Mouse (Mus musculus) hindbrain, postnatal 0 days (tissue): Measurements from ENCODE around the gene Ankrd44. TPM values are rescaled to one million over a fixed set of nuclear protein-coding genes. Genes with fewer than 3 reads are reported as not detected.

Experiments used
- ATAC-seq: fragments of 200-750 bp; cut with Nextera tagmentation; 2 replicates; pipeline ENCODE4 v1.8.0; 2017; ENCODE audit warnings: mild to moderate bottlenecking, moderate TSS enrichment, moderate library complexity
- DNase-seq: peaks from one replicate; pipeline ENCODE4 v3.0.0-alpha.2; 2015; ENCODE audit warnings: low spot score
- H3K27ac ChIP-seq: fragments of 300-500 bp; sonication (generic); 2 replicates; pipeline ENCODE4 v1.5.1; 2014; ENCODE audit warnings: mild to moderate bottlenecking
- H3K27me3 ChIP-seq: fragments of 300-500 bp; sonication (generic); 2 replicates; pipeline ENCODE4 v1.6.1; 2014; ENCODE audit warnings: low read length, mixed read lengths; ENCODE audit not compliant: insufficient read depth
- H3K36me3 ChIP-seq: fragments of 300-500 bp; sonication (generic); 2 replicates; pipeline ENCODE4 v1.6.1; 2014; ENCODE audit warnings: low read length, mixed read lengths; ENCODE audit not compliant: insufficient read depth
- H3K4me1 ChIP-seq: fragments of 300-500 bp; sonication (generic); 2 replicates; pipeline ENCODE4 v1.6.1; 2014; ENCODE audit warnings: antibody characterized with exemption, low read length, mixed read lengths; ENCODE audit not compliant: insufficient read depth
- H3K4me2 ChIP-seq: fragments of 300-500 bp; sonication (generic); 2 replicates; pipeline ENCODE4 v1.6.1; 2014; ENCODE audit warnings: low read depth, mild to moderate bottlenecking, low read length, moderate library complexity, mixed read lengths
- H3K4me3 ChIP-seq: fragments of 300-500 bp; sonication (generic); 2 replicates; pipeline ENCODE4 v1.5.1; 2014; ENCODE audit warnings: low read length
- H3K9ac ChIP-seq: fragments of 300-500 bp; sonication (generic); replicated peaks from 2 replicates; pipeline ENCODE4 v1.6.1; 2014; ENCODE audit warnings: mild to moderate bottlenecking, low read length, moderate library complexity, mixed read lengths
- H3K9me3 ChIP-seq: fragments of 300-500 bp; sonication (generic); 2 replicates; pipeline ENCODE4 v1.6.1; 2016; ENCODE audit warnings: low read length, mixed read lengths
- CTCF ChIP-seq: IDR thresholded peaks from 2 replicates; pipeline ENCODE4 v1.5.1; 2016; ENCODE audit warnings: antibody characterized with exemption, control low read depth, low read depth
- WGBS: fragments of 180-500 bp; shearing (Covaris S2); extraction: QIAGEN DNeasy Blood & Tissue Kit; methylation state at CpG from one replicate; pipeline ENCODE4 v1.1.7; 2014; 5-methylcytosine and 5-hydroxymethylcytosine counted together
- polyA plus RNA-seq: library from polyadenylated mRNA; unstranded; fragments of >200 nt; fragmentation: Nextera tagmentation; extraction: Ambion mirVana; gene quantifications from 2 replicates; pipeline ENCODE4 v1.2.1, GENCODE M21; 2015
- total RNA-seq: library from RNA; depleted of rRNA; stranded (reverse); fragments of >200 nt; gene quantifications from 2 replicates; pipeline ENCODE4 v1.2.3, GENCODE M21; 2014

The Ankrd44 gene
- total and polyA plus RNA-seq, 2 experiments from 2014 or later, result 13.7 to 82.9 TPM

GRCm38 (mm10) chr1:54759841-54760240 is 166.3 kb downstream of the Ankrd44 start:
- DNase-seq, result no peak
- H3K9me3 ChIP-seq, result no peaks in the 10 kb centered on the region
- no peaks in the 10 kb centered on the region for H3K27me3 ChIP-seq
- H3K9ac ChIP-seq, result no peak overlapping the region
- no peak overlapping the region for H3K4me3 ChIP-seq
- no peaks in the 10 kb centered on the region for H3K4me1 ChIP-seq
- H3K4me2 ChIP-seq, result no peak overlapping the region
- H3K36me3 ChIP-seq, result peaks cover 7% of the 10 kb centered on the region; the same call in 1 of the 2 replicates
- TF ChIP-seq CTCF, result no peak
- no peak for ATAC-seq
- H3K27ac ChIP-seq, result no peak overlapping the region

DNA sequence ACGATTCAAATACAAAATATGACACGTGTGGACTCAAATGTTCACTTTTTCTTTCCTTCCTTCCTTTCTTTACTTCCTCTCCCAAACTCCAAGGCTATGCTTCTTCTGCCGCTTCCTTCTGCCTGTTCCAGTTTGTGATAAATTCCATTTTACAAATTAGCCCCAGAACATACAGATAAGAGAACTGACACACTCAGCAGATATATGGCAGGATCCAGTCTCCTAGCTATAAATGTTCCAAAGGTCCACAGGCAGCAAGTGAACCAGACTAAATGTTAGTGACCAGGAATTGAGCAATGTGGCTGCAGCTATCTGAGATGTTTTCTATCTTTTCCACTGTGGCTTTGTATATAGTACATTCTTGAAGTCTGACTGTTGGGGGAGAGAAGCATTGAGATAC is 168.9 kb downstream of the Ankrd44 start:
- no peak for TF ChIP-seq CTCF
- ATAC-seq (no peak), DNase-seq (no peak)
- no peak overlapping the region for H3K4me2 ChIP-seq
- H3K27me3 ChIP-seq, result no peaks in the 10 kb centered on the region
- H3K4me3 ChIP-seq, result no peak overlapping the region
- WGBS, result 75% methylated on average over 3 of the region's 3 CpGs
- no peaks in the 10 kb centered on the region for H3K9me3 ChIP-seq
- peaks cover 6% of the 10 kb centered on the region; the same call in 1 of the 2 replicates for H3K36me3 ChIP-seq
- H3K27ac ChIP-seq, result no peak overlapping the region
- no peaks in the 10 kb centered on the region for H3K4me1 ChIP-seq
- no peak overlapping the region for H3K9ac ChIP-seq

DNA sequence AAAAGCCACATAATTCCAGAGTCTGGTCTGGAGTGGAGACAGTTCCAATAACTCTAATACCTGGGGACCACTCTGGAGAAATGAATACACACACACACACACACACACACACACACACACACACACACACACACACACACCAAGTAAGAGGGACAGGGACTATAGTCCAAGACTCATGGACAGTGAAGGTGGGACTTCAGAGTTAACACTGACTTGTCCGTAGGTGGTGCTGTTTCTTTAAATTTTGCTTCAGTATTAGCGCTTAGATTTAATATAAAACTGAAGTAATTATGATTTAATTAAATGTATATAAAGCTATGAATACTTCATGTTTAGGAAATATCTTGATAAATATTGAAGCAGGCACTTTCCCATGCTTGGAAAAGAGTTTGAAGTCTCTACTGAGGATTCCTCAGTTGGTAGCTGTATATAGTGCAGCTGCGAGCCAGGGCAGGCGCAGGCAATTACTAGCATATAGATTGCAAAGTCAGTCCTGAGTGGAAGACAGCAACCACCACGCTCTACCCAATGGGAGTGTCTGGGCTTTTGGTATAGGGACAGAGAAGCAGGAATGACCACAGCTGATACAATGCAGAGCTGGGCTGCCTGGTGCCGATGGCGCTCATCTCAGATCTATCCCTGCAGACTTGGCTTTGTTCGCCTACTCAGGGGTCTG is 170.4 kb downstream of the Ankrd44 start:
- Histone ChIP-seq H3K4me1 (no peaks in the 10 kb centered on the region), H3K4me2 (no peak overlapping the region), H3K9ac (no peak overlapping the region), H3K36me3 (no peaks in the 10 kb centered on the region), H3K27ac (no peak overlapping the region), H3K27me3 (no peaks in the 10 kb centered on the region), H3K4me3 (no peak overlapping the region), H3K9me3 (no peaks in the 10 kb centered on the region)
- ATAC-seq, result peak; percentile 47
- peak; percentile 45; the same call in 1 of the 2 replicates for TF ChIP-seq CTCF
- 79% methylated on average over 8 of the region's 8 CpGs for WGBS
- DNase-seq, result no peak

GRCm38 (mm10) chr1:54749961-54750360 is 176.2 kb downstream of the Ankrd44 start:
- Histone ChIP-seq H3K36me3 (no peaks in the 10 kb centered on the region), H3K27me3 (no peaks in the 10 kb centered on the region), H3K4me2 (no peak overlapping the region), H3K4me3 (no peak overlapping the region), H3K27ac (no peak overlapping the region), H3K4me1 (no peaks in the 10 kb centered on the region), H3K9ac (no peak overlapping the region), H3K9me3 (no peaks in the 10 kb centered on the region)
- DNase-seq (no peak), ATAC-seq (no peak)
- no peak for TF ChIP-seq CTCF
- WGBS, result 54% methylated on average over 1 of the region's 1 CpGs

DNA sequence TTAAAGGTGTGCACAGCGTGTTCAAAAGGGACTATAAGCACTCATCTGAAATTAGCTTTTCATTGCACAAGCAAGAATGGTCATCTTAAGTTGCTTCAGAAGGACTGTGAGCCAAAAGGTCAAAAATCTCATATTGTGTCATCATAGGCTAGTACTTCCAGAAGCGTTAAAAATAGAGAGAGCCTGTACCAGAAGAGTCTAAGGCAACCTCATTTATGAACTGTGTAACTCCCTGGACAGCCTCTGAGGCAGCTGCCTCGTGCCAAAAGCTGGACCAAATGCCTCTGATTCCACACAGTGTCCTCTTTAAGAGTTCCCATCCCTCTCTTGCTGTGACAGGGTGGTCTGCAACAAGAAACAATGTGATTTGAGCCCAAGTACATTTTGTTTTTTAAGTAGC is 176.7 kb downstream of the Ankrd44 start:
- DNase-seq (no peak), ATAC-seq (no peak)
- Histone ChIP-seq H3K36me3 (no peaks in the 10 kb centered on the region), H3K27me3 (no peaks in the 10 kb centered on the region), H3K4me2 (no peak overlapping the region), H3K9ac (no peak overlapping the region), H3K4me3 (no peak overlapping the region), H3K27ac (no peak overlapping the region), H3K4me1 (no peaks in the 10 kb centered on the region), H3K9me3 (no peaks in the 10 kb centered on the region)
- 64% methylated on average over 3 of the region's 3 CpGs for WGBS
- TF ChIP-seq CTCF, result no peak

DNA sequence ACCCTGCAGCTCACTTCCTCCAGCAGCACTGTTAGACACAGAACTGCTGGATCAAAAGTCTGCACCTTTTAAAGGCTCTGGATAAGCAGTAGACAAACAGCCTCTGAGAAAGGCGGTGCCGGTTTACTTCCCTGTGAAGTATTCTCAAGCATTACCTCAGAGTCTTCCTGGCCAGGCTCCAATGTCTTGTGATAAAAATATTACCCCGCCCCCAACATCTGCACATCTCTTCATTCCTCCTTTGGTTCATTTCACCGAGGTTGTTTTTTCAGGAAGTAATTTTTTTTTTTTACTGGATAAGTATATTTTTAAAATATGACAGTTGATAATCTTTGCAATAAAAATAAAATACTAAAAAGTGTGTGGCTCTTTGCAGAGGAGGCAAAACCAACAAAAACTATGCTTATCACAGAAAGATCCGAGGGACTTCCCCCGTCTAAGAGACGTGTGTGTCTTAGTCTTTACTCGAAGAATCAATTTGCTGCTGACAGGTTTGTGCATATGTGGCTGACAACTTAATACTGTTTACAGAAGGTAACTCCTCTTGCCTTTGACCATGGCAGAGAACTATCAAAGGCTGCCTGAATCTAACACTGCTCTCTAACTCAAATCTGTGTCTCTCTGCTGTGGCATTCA is 178.3 kb downstream of the Ankrd44 start:
- Histone ChIP-seq H3K4me2 (no peak overlapping the region), H3K4me1 (no peaks in the 10 kb centered on the region), H3K27me3 (no peaks in the 10 kb centered on the region), H3K9ac (no peak overlapping the region), H3K36me3 (no peaks in the 10 kb centered on the region), H3K27ac (no peak overlapping the region), H3K4me3 (no peak overlapping the region), H3K9me3 (no peaks in the 10 kb centered on the region)
- WGBS, result 67% methylated on average over 8 of the region's 8 CpGs
- ATAC-seq, result no peak
- peak; percentile 38 for DNase-seq
- no peak for TF ChIP-seq CTCF

- ATAC-seq, result no peak
- Histone ChIP-seq H3K4me2 (no peak overlapping the region), H3K4me3 (no peak overlapping the region), H3K9me3 (no peaks in the 10 kb centered on the region), H3K9ac (no peak overlapping the region), H3K4me1 (no peaks in the 10 kb centered on the region), H3K27me3 (no peaks in the 10 kb centered on the region), H3K36me3 (no peaks in the 10 kb centered on the region), H3K27ac (no peak overlapping the region)
- no peak for TF ChIP-seq CTCF
- DNase-seq, result peak; percentile 30
Observed at GRCm38 (mm10) chr1:54745666-54746065, 180.5 kb downstream of the Ankrd44 start.
